Mouse (Mus musculus) MEL-GATA-1-ER (cell line): ENCODE results near the gene Ppil3.

Experiments used
- DNase-seq: peaks from one replicate; pipeline ENCODE4 v3.0.0-alpha.2; 2012; ENCODE audit warnings: low read depth; ENCODE audit errors: extremely low read depth

Ppil3 gene

GRCm38 (mm10) chr1:58445143-58445722 lies at the start of gene Ppil3, which contains the start of gene Nif3l1:
TSS of gene Ppil3 (minus strand) at chr1:58445486.
TSS of gene Nif3l1 (plus strand) at chr1:58445151.
- DNase-seq: peak; percentile 99

GRCm38 (mm10) chr1:58482647-58483046 lies 37.4 kb upstream of the Ppil3 start:
- DNase-seq: no peak

GRCm38 (mm10) chr1:58475662-58476061 lies 30.4 kb upstream of the Ppil3 start:
- DNase-seq: no peak

GRCm38 (mm10) chr1:58465561-58465960 lies 20.3 kb upstream of the Ppil3 start:
- no peak for DNase-seq

GRCm38 (mm10) chr1:58465042-58465441 lies 19.8 kb upstream of the Ppil3 start:
- DNase-seq: no peak

GRCm38 (mm10) chr1:58463935-58464334 lies 18.6 kb upstream of the Ppil3 start:
- no peak for DNase-seq

- no peak for DNase-seq
Observed at GRCm38 (mm10) chr1:58460566-58460965, 15.3 kb upstream of the Ppil3 start.

- no peak for DNase-seq
Observed at GRCm38 (mm10) chr1:58458867-58459266, 13.6 kb upstream of the Ppil3 start.

- no peak for DNase-seq
Observed at GRCm38 (mm10) chr1:58458175-58458574, 12.9 kb upstream of the Ppil3 start.

- no peak for DNase-seq
Observed at GRCm38 (mm10) chr1:58454316-58454715, 9.0 kb upstream of the Ppil3 start.

- DNase-seq: no peak
Observed at GRCm38 (mm10) chr1:58448396-58448795, 3.1 kb upstream of the Ppil3 start.

- no peak for DNase-seq
Observed at GRCm38 (mm10) chr1:58447766-58448165, 2.5 kb upstream of the Ppil3 start.

- DNase-seq: no peak
Observed at GRCm38 (mm10) chr1:58445861-58446260, 575 bp upstream of the Ppil3 start.

- DNase-seq: peak; percentile 44
Observed at GRCm38 (mm10) chr1:58444691-58445090, 595 bp downstream of the Ppil3 start.

- no peak for DNase-seq
Observed at GRCm38 (mm10) chr1:58424551-58424950, 20.7 kb downstream of the Ppil3 start.

- DNase-seq: peak; percentile 88
Observed at GRCm38 (mm10) chr1:58423371-58424248, 21.7 kb downstream of the Ppil3 start, which contains the start of gene Clk1. TSS of gene Clk1 (minus strand) at chr1:58424066.

- peak; percentile 84 for DNase-seq
Observed at GRCm38 (mm10) chr1:58422879-58423278, 22.4 kb downstream of the Ppil3 start.

- no peak for DNase-seq
Observed at GRCm38 (mm10) chr1:58420961-58421360, 24.3 kb downstream of the Ppil3 start.

- DNase-seq: no peak
Observed at GRCm38 (mm10) chr1:58420032-58420431, 25.3 kb downstream of the Ppil3 start.

GRCm38 (mm10) chr1:58416048-58416447 lies 29.2 kb downstream of the Ppil3 start:
- DNase-seq: no peak

GRCm38 (mm10) chr1:58415442-58415841 lies 29.8 kb downstream of the Ppil3 start:
- DNase-seq: no peak

- no peak for DNase-seq
Observed at GRCm38 (mm10) chr1:58410776-58411175, 34.5 kb downstream of the Ppil3 start.

GRCm38 (mm10) chr1:58410198-58410588 lies 35.1 kb downstream of the Ppil3 start:
- no peak for DNase-seq
